Comparison of ENCODE assay signal across 26 mouse cellular contexts in the genomic region with DNA sequence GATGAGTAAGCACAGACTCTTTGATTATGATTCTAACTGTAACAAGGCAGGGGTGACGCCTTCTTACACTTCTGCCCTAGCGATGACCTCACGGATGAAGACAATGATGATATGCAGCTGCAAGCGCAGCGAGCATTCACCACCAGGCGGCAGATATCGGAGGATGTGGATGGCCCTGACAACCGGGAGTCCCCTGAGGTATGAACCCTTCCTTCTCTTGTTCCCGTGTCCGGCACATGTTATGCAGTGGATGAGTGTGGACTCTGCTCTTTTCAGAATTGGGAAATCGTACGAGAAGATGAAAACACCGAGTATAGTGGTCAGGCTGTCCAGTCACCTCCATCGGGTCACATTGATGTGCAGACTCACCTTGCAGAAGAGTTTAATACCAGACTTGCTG. TPM values are rescaled to one million over a fixed set of nuclear protein-coding genes. Genes with fewer than 3 reads are reported as not detected.
DNase-seq lines count a peak whose midpoint lies in the region; ATAC-seq and TF ChIP-seq lines count a peak whose summit lies in the region.
"Had no signal": no experiment of that assay in that cellular context is flagged by ENCODE, and none has a peak within 500 bp of the region (broad histone marks: within the 10 kb centered on the region; RNA-seq: fewer than 3 reads in every experiment).

No protein-coding gene starts in this region.

- peak; percentile 19; the same call in 1 of the 2 replicates for TF ChIP-seq CTCF in gastrocnemius, adult 2 months (IDR thresholded peaks at IDR 0.05)
- 0 out of 2 replicates have a peak, but pooled peaks have one; percentile 16 for TF ChIP-seq CTCF in hindbrain, postnatal 0 days (IDR thresholded peaks at IDR 0.05; ENCODE audit: low read depth)
- no peak for TF ChIP-seq CTCF in liver, embryonic 14.5 days (IDR thresholded peaks at IDR 0.05; ENCODE audit: low read depth)
- TF ChIP-seq CTCF in stomach, postnatal 0 days (IDR thresholded peaks at IDR 0.05; ENCODE audit: low read depth): no peak

- no peak for DNase-seq in gastrocnemius, adult 2 months
- no peak for DNase-seq in gastrocnemius, postnatal 36 days
- no peak for DNase-seq in hindbrain, postnatal 0 days (ENCODE audit: low spot score)
- no peak for DNase-seq in liver, embryonic 14.5 days (ENCODE audit: low read depth in 3 of 3, low spot score in 3 of 3)
- no peak for DNase-seq in liver
- DNase-seq in stomach, postnatal 0 days (ENCODE audit: low spot score): no peak
- no peak for DNase-seq in urinary bladder, postnatal 25 days (ENCODE audit: low spot score)
- DNase-seq: cerebellum, adult 18-20 months; cerebellum, postnatal 36 days; gastrocnemius, postnatal 25 days; kidney, adult 18-20 months; kidney, postnatal 14 days; layer of hippocampus, adult 9-11 months; left cerebral cortex, postnatal 4 days; lung, adult 18-20 months; right cerebral cortex, postnatal 14 days; spleen, adult 18-20 months; thymus, adult 18-20 months; thymus, postnatal 4 days had no signal

- intact Hi-C loops in gastrocnemius, adult 2 months (cut with DNase I): no loop called here
- intact Hi-C loops in gastrocnemius, postnatal 36 days (cut with DNase I): no loop called here

- TF ChIP-seq EP300 in liver, embryonic 14.5 days (IDR thresholded peaks at IDR 0.05; ENCODE audit: low read depth): no peak
- TF ChIP-seq EP300 in stomach, postnatal 0 days (optimal IDR thresholded peaks at IDR 0.05): no peak

- no peak overlapping the region for H3K9ac ChIP-seq in hindbrain, postnatal 0 days (replicated peaks; ENCODE audit: low read length)
- H3K9ac ChIP-seq in hindbrain, embryonic 13.5 days: no peak overlapping the region
- H3K9ac ChIP-seq in liver, embryonic 14.5 days (replicated peaks): no peak overlapping the region
- no peak overlapping the region for H3K9ac ChIP-seq in stomach, postnatal 0 days (ENCODE audit: low read length)
- H3K9ac ChIP-seq: forebrain, embryonic 13.5 days; hindbrain, embryonic 14.5 days had no signal

- H3K4me2 ChIP-seq in hindbrain, postnatal 0 days (ENCODE audit: low read depth, low read length): no peak overlapping the region
- H3K4me2 ChIP-seq in hindbrain, embryonic 13.5 days: no peak overlapping the region
- H3K4me2 ChIP-seq in liver, embryonic 14.5 days (ENCODE audit: low read depth): no peak overlapping the region
- H3K4me2 ChIP-seq in stomach, postnatal 0 days (replicated peaks; ENCODE audit: low read depth): no peak overlapping the region
- H3K4me2 ChIP-seq: forebrain, embryonic 13.5 days; hindbrain, embryonic 14.5 days had no signal

- ATAC-seq in hindbrain, postnatal 0 days: no peak
- no peak for ATAC-seq in hindbrain, embryonic 13.5 days (ENCODE audit: low FRiP score)
- ATAC-seq in liver, embryonic 14.5 days (ENCODE audit: insufficient read depth): peak; percentile 24; the same call in 1 of the 2 replicates
- 0 out of 2 replicates have a peak, but pooled peaks have one; percentile 12 for ATAC-seq in stomach, postnatal 0 days (ENCODE audit: low FRiP score, low TSS enrichment)
- ATAC-seq: forebrain, embryonic 13.5 days had no signal

- H3K27me3 ChIP-seq in hindbrain, postnatal 0 days (ENCODE audit: insufficient read depth, low read length): no peaks in the 10 kb centered on the region
- H3K27me3 ChIP-seq in hindbrain, embryonic 13.5 days: no peaks in the 10 kb centered on the region
- no peaks in the 10 kb centered on the region for H3K27me3 ChIP-seq in liver, embryonic 14.5 days (ENCODE audit: control insufficient read depth, insufficient read depth, low read length)
- no peaks in the 10 kb centered on the region for H3K27me3 ChIP-seq in stomach, postnatal 0 days (ENCODE audit: control insufficient read depth, insufficient read depth, low read length)
- H3K27me3 ChIP-seq: forebrain, embryonic 13.5 days had no signal

- H3K9me3 ChIP-seq in hindbrain, postnatal 0 days (ENCODE audit: low read length): no peaks in the 10 kb centered on the region
- H3K9me3 ChIP-seq in hindbrain, embryonic 13.5 days: no peaks in the 10 kb centered on the region
- no peaks in the 10 kb centered on the region for H3K9me3 ChIP-seq in liver, embryonic 14.5 days (ENCODE audit: control insufficient read depth, low read length)
- no peaks in the 10 kb centered on the region for H3K9me3 ChIP-seq in stomach, postnatal 0 days (ENCODE audit: control insufficient read depth, low read length)
- H3K9me3 ChIP-seq: forebrain, embryonic 13.5 days; G1E; midbrain, embryonic 10.5 days had no signal

- no peaks in the 10 kb centered on the region for H3K4me1 ChIP-seq in hindbrain, postnatal 0 days (ENCODE audit: insufficient read depth, low read length)
- H3K4me1 ChIP-seq in hindbrain, embryonic 13.5 days (replicated peaks): no peaks in the 10 kb centered on the region
- H3K4me1 ChIP-seq in liver, embryonic 14.5 days (replicated peaks; ENCODE audit: control insufficient read depth in 2 of 2, insufficient read depth in 2 of 2, low read length in 1 of 2): no peaks in the 10 kb centered on the region
- H3K4me1 ChIP-seq in stomach, postnatal 0 days (replicated peaks; ENCODE audit: control insufficient read depth, insufficient read depth): no peaks in the 10 kb centered on the region
- H3K4me1 ChIP-seq: forebrain, embryonic 13.5 days; midbrain, embryonic 10.5 days had no signal

- no peak overlapping the region for H3K4me3 ChIP-seq in gastrocnemius, adult 2 months
- H3K4me3 ChIP-seq in hindbrain, postnatal 0 days (ENCODE audit: low read length): no peak overlapping the region
- H3K4me3 ChIP-seq in hindbrain, embryonic 13.5 days: no peak overlapping the region
- H3K4me3 ChIP-seq in liver, embryonic 14.5 days (ENCODE audit: insufficient read depth in 1 of 2, low read depth in 2 of 2, low read length in 2 of 2): no peak overlapping the region
- H3K4me3 ChIP-seq in stomach, postnatal 0 days (ENCODE audit: low read depth, low read length): no peak overlapping the region
- H3K4me3 ChIP-seq: forebrain, embryonic 13.5 days; left cerebral cortex, adult 2 months; midbrain, embryonic 10.5 days had no signal

- H3K36me3 ChIP-seq in hindbrain, postnatal 0 days (ENCODE audit: insufficient read depth, low read length): peaks cover 75% of the 10 kb centered on the region
- H3K36me3 ChIP-seq in hindbrain, embryonic 13.5 days: peaks cover 90% of the 10 kb centered on the region
- peaks cover 92% of the 10 kb centered on the region for H3K36me3 ChIP-seq in liver, embryonic 14.5 days (replicated peaks; ENCODE audit: control insufficient read depth, insufficient read depth, low read depth)
- peaks cover 52% of the 10 kb centered on the region for H3K36me3 ChIP-seq in stomach, postnatal 0 days (ENCODE audit: control insufficient read depth, insufficient read depth, low read length)

- peak overlapping the region; percentile 75 for H3K27ac ChIP-seq in gastrocnemius, adult 2 months
- no peak overlapping the region for H3K27ac ChIP-seq in hindbrain, postnatal 0 days
- H3K27ac ChIP-seq in hindbrain, embryonic 13.5 days: no peak overlapping the region
- no peak overlapping the region for H3K27ac ChIP-seq in liver, embryonic 14.5 days
- H3K27ac ChIP-seq in stomach, postnatal 0 days (replicated peaks): no peak overlapping the region
- H3K27ac ChIP-seq: forebrain, embryonic 13.5 days; hindbrain, embryonic 14.5 days; left cerebral cortex, adult 2 months; macrophage; midbrain, embryonic 10.5 days had no signal

- WGBS in hindbrain, postnatal 0 days: 83% methylated on average over 14 of the region's 14 CpGs
- 88% methylated on average over 14 of the region's 14 CpGs for WGBS in hindbrain, embryonic 13.5 days
- 81% methylated on average over 14 of the region's 14 CpGs for WGBS in liver, embryonic 14.5 days (ENCODE audit: insufficient replicate concordance)
- 82% methylated on average over 14 of the region's 14 CpGs for WGBS in stomach, postnatal 0 days

RNA-seq across cellular contexts. Expression of gene Nedd4, which starts 59.1 kb away (rescaled TPM):
- 100 to 1,000 TPM; 273 to 325 TPM for total RNA-seq in gastrocnemius, adult 2 months (2021)
- 100 to 1,000 TPM; 250 to 283 TPM for total RNA-seq in gastrocnemius, postnatal 36 days (2021)
- total RNA-seq in hindbrain, postnatal 0 days (2014; rRNA removed): 393 and 416 TPM in 2 replicates
- 340 and 356 TPM in 2 replicates for polyA plus RNA-seq in hindbrain, postnatal 0 days (2015; fragmentation: Nextera tagmentation; extraction: Ambion mirVana)
- polyA plus RNA-seq in hindbrain, embryonic 13.5 days (2015; fragmentation: Nextera tagmentation; extraction: Ambion mirVana): 514 and 518 TPM in 2 replicates
- polyA plus RNA-seq in liver, embryonic 14.5 days (2012; rRNA removed): 63.8 and 87.8 TPM in 2 replicates
- 86.9 and 98.6 TPM in 2 replicates for polyA plus RNA-seq in liver, embryonic 14.5 days (2014; fragmentation: Nextera tagmentation; extraction: Ambion mirVana)
- 175 and 195 TPM in 2 replicates for polyA plus RNA-seq in stomach, postnatal 0 days (2015; fragmentation: Nextera tagmentation; extraction: Ambion mirVana)

Comparison
In these comparisons a context has a peak if more than half of its experiments do, and no peak if none do; other contexts are left out.
1. CTCF ChIP-seq: peak in gastrocnemius, adult 2 months (single experiment) and hindbrain, postnatal 0 days (single experiment); none in liver, embryonic 14.5 days (single experiment) and stomach, postnatal 0 days (single experiment).
2. ATAC-seq: peak in liver, embryonic 14.5 days (single experiment) and stomach, postnatal 0 days (single experiment); none in hindbrain, postnatal 0 days (single experiment) and hindbrain, embryonic 13.5 days (single experiment).